Mouse (Mus musculus) lung, embryonic 16.5 days (tissue): ENCODE data around the gene Slc7a6os. TPM values are rescaled to one million over a fixed set of nuclear protein-coding genes. Genes with fewer than 3 reads are reported as not detected.

ENCODE experiments used
- ATAC-seq: fragments of 200-750 bp; cut with Nextera tagmentation; 2 replicates; pipeline ENCODE4 v1.8.0; 2017; ENCODE audit warnings: low read depth, mild to moderate bottlenecking, moderate library complexity
- H3K27ac ChIP-seq: fragments of 300-500 bp; sonication (generic); 2 replicates; pipeline ENCODE4 v1.5.1; 2014; ENCODE audit warnings: mild to moderate bottlenecking, control low read depth, low read length
- H3K27me3 ChIP-seq: fragments of 300-500 bp; sonication (generic); 2 replicates; pipeline ENCODE4 v1.6.1; 2014; ENCODE audit warnings: low read depth, low read length, mixed read lengths; ENCODE audit not compliant: control insufficient read depth, insufficient read depth
- H3K36me3 ChIP-seq: fragments of 300-500 bp; sonication (generic); 2 replicates; pipeline ENCODE4 v1.6.1; 2014; ENCODE audit warnings: low read length; ENCODE audit not compliant: control insufficient read depth, insufficient read depth
- H3K4me1 ChIP-seq: fragments of 300-500 bp; sonication (generic); replicated peaks from 2 replicates; pipeline ENCODE4 v1.6.1; 2014; ENCODE audit warnings: low read length, mixed read lengths; ENCODE audit not compliant: control insufficient read depth, insufficient read depth
- H3K4me2 ChIP-seq: fragments of 300-500 bp; sonication (generic); 2 replicates; pipeline ENCODE4 v1.6.1; 2014; ENCODE audit warnings: low read depth, low read length, control low read depth
- H3K4me3 ChIP-seq: fragments of 300-500 bp; sonication (generic); 2 replicates; pipeline ENCODE4 v1.5.1; 2014; ENCODE audit warnings: mild to moderate bottlenecking, low read length, control low read depth
- H3K9ac ChIP-seq: fragments of 300-500 bp; sonication (generic); 2 replicates; pipeline ENCODE4 v1.6.1; 2014; ENCODE audit warnings: low read length, control low read depth
- H3K9me3 ChIP-seq: fragments of 300-500 bp; sonication (generic); 2 replicates; pipeline ENCODE4 v1.6.1; 2016; ENCODE audit warnings: low read length; ENCODE audit not compliant: control insufficient read depth
- WGBS: fragments of 180-500 bp; shearing (Covaris S2); extraction: QIAGEN DNeasy Blood & Tissue Kit; methylation state at CpG from one replicate; pipeline ENCODE4 v1.1.7; 2014; 5-methylcytosine and 5-hydroxymethylcytosine counted together
- polyA plus RNA-seq: library from polyadenylated mRNA; unstranded; fragments of >200 nt; fragmentation: Nextera tagmentation; extraction: Ambion mirVana; gene quantifications from 2 replicates; pipeline ENCODE4 v1.2.1, GENCODE M21; 2015

Slc7a6os gene
- polyA plus RNA-seq, 1 experiment from 2014 or later = 28.3 TPM

- peaks cover 8% of the 10 kb centered on the region; the same call in 1 of the 2 replicates for H3K36me3 ChIP-seq
- H3K27ac ChIP-seq = no peak overlapping the region
- H3K4me3 ChIP-seq = no peak overlapping the region
- no peak overlapping the region for H3K9ac ChIP-seq
- no peaks in the 10 kb centered on the region for H3K4me1 ChIP-seq
- no peak overlapping the region for H3K4me2 ChIP-seq
- ATAC-seq = no peak
- WGBS = 88% methylated on average over 4 of the region's 4 CpGs
- no peaks in the 10 kb centered on the region for H3K9me3 ChIP-seq
- H3K27me3 ChIP-seq = no peaks in the 10 kb centered on the region
These were observed 21.6 kb downstream of the Slc7a6os start for GRCm38 (mm10) chr8:106189162-106189561.

DNA sequence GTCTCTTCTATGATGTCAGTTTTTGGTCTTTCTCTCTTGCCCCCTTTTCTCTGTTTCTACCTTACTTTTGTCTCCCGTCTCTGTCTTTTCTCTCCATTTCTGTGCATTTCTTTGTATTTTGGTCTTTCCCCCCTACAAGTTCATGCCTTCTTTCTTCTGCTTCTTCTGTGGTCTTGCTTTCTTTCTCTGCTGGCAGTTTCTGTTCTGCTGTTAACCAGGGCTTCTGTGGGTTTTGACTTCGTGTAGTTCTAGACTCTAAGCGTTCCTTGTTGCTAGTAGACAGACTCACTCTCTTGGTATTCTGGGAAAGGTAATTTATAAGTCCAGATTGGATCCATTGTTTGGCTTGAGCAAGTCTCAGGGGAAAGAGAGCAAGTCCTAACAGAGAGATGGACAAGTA lies 24.3 kb downstream of the Slc7a6os start:
- Histone ChIP-seq H3K27ac (no peak overlapping the region), H3K4me1 (no peaks in the 10 kb centered on the region), H3K9me3 (no peaks in the 10 kb centered on the region), H3K9ac (no peak overlapping the region), H3K36me3 (peaks cover 4% of the 10 kb centered on the region; the same call in 1 of the 2 replicates), H3K4me2 (no peak overlapping the region), H3K27me3 (no peaks in the 10 kb centered on the region), H3K4me3 (no peak overlapping the region)
- 92% methylated on average over 3 of the region's 3 CpGs for WGBS
- no peak for ATAC-seq

GRCm38 (mm10) chr8:106185628-106186270 lies 25.0 kb downstream of the Slc7a6os start:
- ATAC-seq = no peak
- peaks cover 4% of the 10 kb centered on the region; the same call in 1 of the 2 replicates for H3K36me3 ChIP-seq
- H3K4me3 ChIP-seq = no peak overlapping the region
- H3K27me3 ChIP-seq = no peaks in the 10 kb centered on the region
- H3K4me2 ChIP-seq = no peak overlapping the region
- H3K27ac ChIP-seq = no peak overlapping the region
- no peak overlapping the region for H3K9ac ChIP-seq
- H3K9me3 ChIP-seq = no peaks in the 10 kb centered on the region
- no peaks in the 10 kb centered on the region for H3K4me1 ChIP-seq
- WGBS = 85% methylated on average over 8 of the region's 8 CpGs

DNA sequence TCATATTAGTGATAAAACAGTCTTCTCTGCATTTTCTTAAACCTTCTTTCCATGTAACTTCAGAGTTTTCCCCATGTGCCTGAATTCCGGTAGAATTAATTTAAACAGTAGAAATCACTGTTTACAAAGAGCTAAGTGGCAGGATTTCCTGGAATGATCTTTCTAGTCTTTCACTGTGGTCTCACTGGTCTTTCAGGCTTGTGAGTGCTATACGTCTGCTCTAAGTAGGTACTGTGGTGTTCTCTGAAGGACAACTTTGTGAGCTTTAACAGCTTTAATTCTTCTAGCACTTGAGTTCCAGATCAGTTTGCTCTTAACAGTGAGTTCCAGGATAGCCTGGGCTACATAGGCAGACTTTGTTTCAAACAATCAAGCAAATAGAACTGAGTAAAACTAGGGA lies 32.3 kb downstream of the Slc7a6os start:
- H3K27me3 ChIP-seq = no peaks in the 10 kb centered on the region
- peak overlapping the region; percentile 18; the same call in 1 of the 2 replicates for H3K4me2 ChIP-seq
- peak; percentile 56; the same call in 1 of the 2 replicates for ATAC-seq
- 23% methylated on average over 2 of the region's 2 CpGs for WGBS
- H3K27ac ChIP-seq = peak overlapping the region; percentile 57
- H3K4me3 ChIP-seq = no peak overlapping the region
- peaks cover 22% of the 10 kb centered on the region for H3K4me1 ChIP-seq
- no peaks in the 10 kb centered on the region for H3K9me3 ChIP-seq
- no peaks in the 10 kb centered on the region for H3K36me3 ChIP-seq
- no peak overlapping the region for H3K9ac ChIP-seq

DNA sequence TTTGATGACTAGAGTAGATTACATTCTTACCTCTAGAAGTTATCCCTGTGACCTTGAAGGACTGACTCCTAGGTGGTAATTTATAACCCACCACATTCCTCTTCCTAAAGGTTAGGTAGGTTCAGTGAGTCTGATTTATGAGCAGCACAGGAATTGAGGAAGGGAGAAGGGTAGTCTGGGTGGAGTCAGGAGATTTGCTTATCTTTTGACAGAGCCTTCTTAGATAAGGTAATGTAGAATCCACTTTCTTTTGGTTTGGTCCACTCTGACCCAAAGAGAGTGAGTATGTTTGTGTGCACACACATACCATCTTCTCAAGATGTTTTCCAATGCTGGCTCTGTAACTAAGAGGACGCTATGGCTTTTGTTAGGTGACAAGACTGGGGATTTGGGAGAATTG lies 33.1 kb downstream of the Slc7a6os start:
- Histone ChIP-seq H3K4me2 (no peak overlapping the region), H3K27ac (0 out of 2 replicates have a peak overlapping the region, but pooled peaks have one; percentile 7), H3K9me3 (no peaks in the 10 kb centered on the region), H3K36me3 (no peaks in the 10 kb centered on the region), H3K27me3 (no peaks in the 10 kb centered on the region), H3K4me1 (peaks cover 22% of the 10 kb centered on the region), H3K9ac (no peak overlapping the region), H3K4me3 (no peak overlapping the region)
- no peak for ATAC-seq
- 51% methylated on average over 1 of the region's 1 CpGs for WGBS

DNA sequence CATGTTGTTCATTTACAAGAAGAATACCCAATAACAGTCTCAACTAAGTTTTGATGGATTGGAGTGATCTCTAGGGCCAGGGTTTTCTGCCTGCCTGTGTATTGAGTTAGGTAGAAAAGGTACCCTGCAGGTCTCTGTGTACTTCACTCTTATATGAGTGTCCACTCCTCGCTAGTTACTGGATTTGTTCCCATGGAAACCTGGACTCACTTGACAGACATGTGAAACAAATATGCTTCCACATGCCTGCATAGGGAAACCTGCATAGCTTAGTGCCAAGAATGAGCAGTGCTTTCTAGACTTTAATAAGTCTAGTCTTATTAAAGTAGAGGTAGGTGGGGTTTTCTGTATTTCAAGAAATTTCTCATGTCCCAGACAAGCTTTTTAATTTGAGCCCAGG lies 33.8 kb downstream of the Slc7a6os start:
- 14% methylated on average over 1 of the region's 1 CpGs for WGBS
- Histone ChIP-seq H3K36me3 (no peaks in the 10 kb centered on the region), H3K27ac (0 out of 2 replicates have a peak overlapping the region, but pooled peaks have one; percentile 7), H3K9ac (no peak overlapping the region), H3K27me3 (no peaks in the 10 kb centered on the region), H3K4me3 (no peak overlapping the region), H3K4me2 (no peak overlapping the region), H3K9me3 (no peaks in the 10 kb centered on the region), H3K4me1 (peaks cover 22% of the 10 kb centered on the region)
- ATAC-seq = peak; percentile 83

DNA sequence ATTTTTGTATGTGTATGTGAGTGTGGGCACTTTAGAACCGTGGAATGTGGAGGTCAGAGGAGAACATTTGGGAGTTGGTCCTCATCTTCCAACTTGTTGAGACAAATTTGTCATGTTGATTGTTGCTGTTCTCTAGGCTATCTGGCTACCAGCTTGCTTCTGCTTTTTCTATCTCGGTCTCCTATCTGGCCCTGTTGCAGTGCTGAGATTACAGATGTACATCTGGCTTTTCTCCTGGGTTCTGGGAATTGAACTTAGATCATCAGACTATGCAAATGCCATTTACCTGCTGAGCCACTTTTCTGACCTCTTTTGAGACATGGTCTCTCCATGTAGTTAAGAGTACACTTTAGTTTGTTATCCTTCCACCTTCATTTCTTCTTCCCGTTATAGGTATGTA lies 37.2 kb downstream of the Slc7a6os start:
- Histone ChIP-seq H3K4me3 (no peak overlapping the region), H3K27ac (no peak overlapping the region), H3K4me2 (no peak overlapping the region), H3K27me3 (no peaks in the 10 kb centered on the region), H3K36me3 (no peaks in the 10 kb centered on the region), H3K9me3 (no peaks in the 10 kb centered on the region), H3K9ac (no peak overlapping the region), H3K4me1 (peaks cover 26% of the 10 kb centered on the region)
- WGBS = 85% methylated on average over 3 of the region's 3 CpGs
- ATAC-seq = no peak

GRCm38 (mm10) chr8:106169934-106170480 lies 40.7 kb downstream of the Slc7a6os start:
- peaks cover 11% of the 10 kb centered on the region for H3K4me1 ChIP-seq
- peak overlapping the region; percentile 88 for H3K4me3 ChIP-seq
- H3K36me3 ChIP-seq = no peaks in the 10 kb centered on the region
- peak overlapping the region; percentile 92 for H3K4me2 ChIP-seq
- H3K27ac ChIP-seq = peak overlapping the region; percentile 17; the same call in 1 of the 2 replicates
- ATAC-seq = no peak
- H3K27me3 ChIP-seq = no peaks in the 10 kb centered on the region
- H3K9ac ChIP-seq = peak overlapping the region; percentile 86
- 13% methylated on average over 6 of the region's 6 CpGs for WGBS
- H3K9me3 ChIP-seq = no peaks in the 10 kb centered on the region

GRCm38 (mm10) chr8:106169017-106169933 lies 41.5 kb downstream of the Slc7a6os start:
- H3K4me2 ChIP-seq = peak overlapping the region; percentile 92
- peaks cover 11% of the 10 kb centered on the region for H3K4me1 ChIP-seq
- ATAC-seq = peak; percentile 61
- peak overlapping the region; percentile 86 for H3K9ac ChIP-seq
- no peaks in the 10 kb centered on the region for H3K36me3 ChIP-seq
- under 1% methylated on average over 54 of the region's 54 CpGs for WGBS
- no peaks in the 10 kb centered on the region for H3K9me3 ChIP-seq
- H3K27ac ChIP-seq = peak overlapping the region; percentile 68
- H3K27me3 ChIP-seq = no peaks in the 10 kb centered on the region
- peak overlapping the region; percentile 88 for H3K4me3 ChIP-seq
